In genomic region chr16:63793805-63794204, GRCm38 (mm10) we compare ENCODE assay signal across 15 mouse cellular contexts.
A peak's percentile ranks its signal among the peaks of the same experiment; 100 is the strongest.
DNase-seq lines count a peak whose midpoint lies in the region; ATAC-seq lines count a peak whose summit lies in the region.
"Had no signal": no experiment of that assay in that cellular context is flagged by ENCODE, and none has a peak within 500 bp of the region (broad histone marks: within the 10 kb centered on the region; RNA-seq: fewer than 3 reads in every experiment).

No protein-coding gene starts in this region.

- H3K4me2 ChIP-seq in embryonic facial prominence, embryonic 12.5 days (replicated peaks): no peak overlapping the region
- H3K4me2 ChIP-seq: heart, embryonic 12.5 days had no signal

- H3K4me3 ChIP-seq in embryonic facial prominence, embryonic 12.5 days: no peak overlapping the region
- no peak overlapping the region for H3K4me3 ChIP-seq in embryonic facial prominence, embryonic 10.5 days
- H3K4me3 ChIP-seq: heart, embryonic 12.5 days had no signal

- 0 out of 2 replicates have a peak, but pooled peaks cover 4% of the 10 kb centered on the region for H3K4me1 ChIP-seq in embryonic facial prominence, embryonic 12.5 days
- H3K4me1 ChIP-seq in embryonic facial prominence, embryonic 10.5 days: no peaks in the 10 kb centered on the region
- H3K4me1 ChIP-seq: heart, embryonic 12.5 days had no signal

- H3K27me3 ChIP-seq in embryonic facial prominence, embryonic 12.5 days: no peaks in the 10 kb centered on the region
- H3K27me3 ChIP-seq in embryonic facial prominence, embryonic 10.5 days (replicated peaks; ENCODE audit: low read depth, poor library complexity, severe bottlenecking): no peaks in the 10 kb centered on the region
- H3K27me3 ChIP-seq: CH12.LX; heart, embryonic 12.5 days had no signal

- 70% methylated on average over 1 of the region's 1 CpGs for WGBS in embryonic facial prominence, embryonic 12.5 days
- WGBS in embryonic facial prominence, embryonic 10.5 days: 73% methylated on average over 1 of the region's 1 CpGs

- no peak overlapping the region for H3K9ac ChIP-seq in embryonic facial prominence, embryonic 12.5 days
- H3K9ac ChIP-seq: heart, embryonic 12.5 days had no signal

- H3K27ac ChIP-seq in embryonic facial prominence, embryonic 12.5 days: 0 out of 2 replicates have a peak overlapping the region, but pooled peaks have one; percentile 50
- no peak overlapping the region for H3K27ac ChIP-seq in embryonic facial prominence, embryonic 10.5 days (replicated peaks)

- DNase-seq in embryonic facial prominence, embryonic 10.5 days (ENCODE audit: low spot score): no peak
- DNase-seq in layer of hippocampus, adult 9-11 months: peak; percentile 15
- DNase-seq in layer of hippocampus, postnatal 10 days (ENCODE audit: low spot score in 2 of 2): no peak
- DNase-seq in right cerebral cortex, adult 18-20 months: peak; percentile 14
- DNase-seq in right cerebral cortex, postnatal 10 days (ENCODE audit: low spot score in 2 of 2): no peak
- DNase-seq in spleen, postnatal 4 days (ENCODE audit: low spot score in 2 of 2): no peak
- no peak for DNase-seq in cerebellum, adult 11 months
- DNase-seq: adrenal gland, adult 2 months; cerebellum, postnatal 25 days; gastrocnemius, postnatal 36 days; kidney, adult 18-20 months; kidney, postnatal 10 days had no signal

- no peak for ATAC-seq in embryonic facial prominence, embryonic 12.5 days (ENCODE audit: insufficient number of reproducible peaks, insufficient read depth, low FRiP score, low TSS enrichment)

- no peaks in the 10 kb centered on the region for H3K36me3 ChIP-seq in embryonic facial prominence, embryonic 12.5 days
- no peaks in the 10 kb centered on the region for H3K36me3 ChIP-seq in embryonic facial prominence, embryonic 10.5 days (replicated peaks)
- H3K36me3 ChIP-seq: heart, embryonic 12.5 days had no signal

- no peaks in the 10 kb centered on the region for H3K9me3 ChIP-seq in embryonic facial prominence, embryonic 12.5 days
- no peaks in the 10 kb centered on the region for H3K9me3 ChIP-seq in embryonic facial prominence, embryonic 10.5 days
- H3K9me3 ChIP-seq: heart, embryonic 12.5 days had no signal

Comparison
In these comparisons a context has a peak if more than half of its experiments do, and no peak if none do; other contexts are left out.
1. DNase-seq: peak in layer of hippocampus, adult 9-11 months (single experiment) and right cerebral cortex, adult 18-20 months (single experiment); none in embryonic facial prominence, embryonic 10.5 days (single experiment), layer of hippocampus, postnatal 10 days (0 of 2), right cerebral cortex, postnatal 10 days (0 of 2), spleen, postnatal 4 days (0 of 2) and cerebellum, adult 11 months (single experiment).